Mouse (Mus musculus) heart, adult 2 months (tissue): ENCODE data around the gene 4930402K13Rik.

Experiments used
- CTCF ChIP-seq: fragments of 200-600 bp; IDR thresholded peaks from 2 replicates; pipeline ENCODE4 v1.8.1; 2022; ENCODE audit warnings: antibody characterized with exemption, mild to moderate bottlenecking, moderate library complexity
- EP300 ChIP-seq: fragments of 200-500 bp; IDR thresholded peaks from 2 replicates; pipeline ENCODE4 v1.6.1; 2011; ENCODE audit warnings: low read depth, low read length, control low read depth; ENCODE audit not compliant: insufficient read depth
- POLR2A ChIP-seq: fragments of 200-500 bp; IDR thresholded peaks from 2 replicates; pipeline ENCODE4 v1.6.1; 2011; ENCODE audit warnings: mild to moderate bottlenecking, low read depth, low read length, control low read depth; ENCODE audit not compliant: insufficient read depth

- TF ChIP-seq CTCF (no peak), POLR2A (no peak), EP300 (no peak)
Observed at GRCm38 (mm10) chrX:9062101-9062500, 42.3 kb upstream of the 4930402K13Rik start.
